Mouse (Mus musculus) gastrocnemius, postnatal 14 days (tissue): Measurements from ENCODE around the gene Sp110. TPM values are rescaled to one million over a fixed set of nuclear protein-coding genes. Genes with fewer than 3 reads are reported as not detected.
"Not testable (repeated sequence)": the region's sequence is repeated elsewhere in the genome, so short reads cannot be mapped to it uniquely, and the experiment has no call there.

Source experiments
- DNase-seq: peaks from one replicate; pipeline ENCODE4 v3.0.0; 2021; ENCODE audit warnings: mixed read lengths
- intact Hi-C: fragments of 180-260 bp; cut with DNase I; formaldehyde crosslinking; loops from one replicate; pipeline ENCODE4 v1.15.1; 2025; ENCODE audit warnings: low total_unique reads
- long read RNA-seq, 2 experiments: library from polyadenylated mRNA; stranded (forward); transcript quantifications; one replicate each; pipeline ENCODE4 v2.0.0; 2021
- total RNA-seq, 2 experiments: library from RNA; stranded (reverse); gene quantifications; 2 replicates each; pipeline ENCODE4 v1.2.3; 2021

The Sp110 gene
- under 1 TPM; 0.49 to 0.84 TPM for total RNA-seq
- long read RNA-seq, experiment 1: 0 reads
- long read RNA-seq, experiment 2: 0 reads

GRCm38 (mm10) chr1:85598271-85599012 lies at the start of gene Sp110:
Sp110 (minus strand) TSS chr1:85598817.
- DNase-seq: peak; percentile 3
- intact Hi-C loops: not testable (repeated sequence)

DNA sequence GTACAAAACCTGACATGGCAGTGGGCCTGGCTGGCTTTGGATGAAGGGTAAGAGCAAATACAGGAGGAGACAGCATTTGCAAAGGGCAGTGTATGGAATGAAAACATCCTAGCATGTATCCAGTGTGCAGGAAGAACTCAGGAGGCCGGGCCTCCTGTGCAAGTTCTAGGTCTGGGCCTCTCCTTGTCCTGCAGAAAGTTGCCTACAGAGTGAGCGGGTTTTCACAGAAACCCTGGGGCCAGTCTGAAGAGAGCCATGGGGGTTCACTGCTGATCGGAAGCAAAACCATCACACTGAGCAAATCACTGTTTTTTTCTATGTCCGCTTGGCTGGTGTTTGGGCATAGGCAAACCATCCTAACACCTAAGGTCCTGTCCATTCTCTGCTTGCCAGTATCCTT lies 39.5 kb upstream of the Sp110 start:
- intact Hi-C loops, DNase-seq: not testable (repeated sequence)

- intact Hi-C loops, DNase-seq: not testable (repeated sequence)
These were observed 38.3 kb upstream of the Sp110 start for GRCm38 (mm10) chr1:85636936-85637335.

DNA sequence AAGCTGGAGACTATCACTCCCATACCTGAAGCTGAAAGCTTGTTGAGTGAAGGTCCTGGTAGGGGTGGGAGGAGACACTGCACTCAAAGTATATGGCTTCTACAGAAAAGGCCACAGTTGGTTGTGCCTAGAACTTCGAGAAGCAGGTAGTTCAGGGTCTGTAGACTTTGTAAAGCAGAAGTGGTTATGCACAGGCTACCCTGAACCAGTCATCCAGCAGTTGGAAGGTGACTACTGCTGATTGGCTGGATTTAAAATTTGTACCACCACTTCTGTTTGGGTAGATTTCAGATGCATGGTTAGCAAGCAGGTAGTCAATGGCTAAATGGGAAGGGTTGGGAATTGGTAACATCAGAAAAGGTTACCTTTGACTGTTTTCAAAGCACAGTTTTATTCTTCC lies 20.1 kb upstream of the Sp110 start:
- intact Hi-C loops, DNase-seq: not testable (repeated sequence)

DNA sequence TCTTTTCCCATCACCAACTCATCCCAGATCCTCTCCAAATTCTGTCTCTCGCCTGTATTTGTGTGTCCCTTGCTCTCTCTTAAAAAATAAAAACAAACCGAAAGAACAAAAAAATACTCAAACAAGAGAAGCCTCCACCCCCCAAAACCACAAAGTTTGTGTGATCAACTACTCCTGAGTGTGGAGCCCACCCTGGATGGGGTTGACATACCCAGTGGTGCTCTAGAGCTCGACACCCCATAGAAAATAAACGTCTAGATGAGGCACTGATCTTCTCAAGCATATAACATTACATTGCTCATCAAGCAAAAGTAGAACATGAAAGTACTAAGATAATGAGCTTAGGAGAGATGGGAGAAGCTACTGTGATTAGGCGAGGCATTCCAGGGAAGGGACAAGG lies 18.5 kb upstream of the Sp110 start:
- DNase-seq, intact Hi-C loops: not testable (repeated sequence)

- DNase-seq: not testable (repeated sequence)
These were observed 17.2 kb upstream of the Sp110 start for GRCm38 (mm10) chr1:85615819-85616218.

GRCm38 (mm10) chr1:85615096-85615495 lies 16.5 kb upstream of the Sp110 start:
- DNase-seq, intact Hi-C loops: not testable (repeated sequence)

More at GRCm38 (mm10) chr1:85615819-85616218, 17.2 kb upstream of the Sp110 start:
- intact Hi-C loops: not testable (repeated sequence)

- intact Hi-C loops, DNase-seq: not testable (repeated sequence)
These were observed 12.0 kb upstream of the Sp110 start for GRCm38 (mm10) chr1:85610581-85610980.

- intact Hi-C loops, DNase-seq: not testable (repeated sequence)
These were observed 9.7 kb upstream of the Sp110 start for GRCm38 (mm10) chr1:85608361-85608760.

- intact Hi-C loops, DNase-seq: not testable (repeated sequence)
These were observed 5.7 kb upstream of the Sp110 start for GRCm38 (mm10) chr1:85604341-85604740.

- intact Hi-C loops, DNase-seq: not testable (repeated sequence)
These were observed 2.2 kb upstream of the Sp110 start for GRCm38 (mm10) chr1:85600794-85601193.

- DNase-seq, intact Hi-C loops: not testable (repeated sequence)
These were observed 1.5 kb upstream of the Sp110 start, which contains the start of gene Sp140 for GRCm38 (mm10) chr1:85600078-85600477. Sp140 (plus strand) TSS chr1:85600378.

- intact Hi-C loops, DNase-seq: not testable (repeated sequence)
These were observed 6.1 kb downstream of the Sp110 start for GRCm38 (mm10) chr1:85592526-85592925.

DNA sequence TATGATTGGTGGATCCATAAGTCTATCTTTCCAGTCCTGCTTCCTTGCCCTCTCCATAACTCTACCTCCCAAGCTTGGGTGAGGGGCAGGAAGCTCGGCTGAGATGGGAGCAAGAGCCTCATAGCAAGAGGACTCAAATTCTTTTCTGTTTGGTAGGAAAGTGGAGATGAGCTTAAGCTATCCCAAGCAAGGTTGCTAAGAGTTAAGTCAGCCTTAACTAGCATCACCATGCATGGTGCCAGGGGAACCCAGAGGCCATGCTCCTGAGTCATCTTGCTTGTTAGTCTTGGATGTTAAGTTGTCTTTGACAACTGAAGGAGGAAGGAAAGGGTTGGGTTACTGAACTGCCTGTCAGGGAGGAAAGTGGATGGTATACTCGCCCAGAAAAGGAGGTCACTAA lies 9.9 kb downstream of the Sp110 start:
- intact Hi-C loops, DNase-seq: not testable (repeated sequence)

GRCm38 (mm10) chr1:85581518-85581917 lies 17.1 kb downstream of the Sp110 start:
- intact Hi-C loops, DNase-seq: not testable (repeated sequence)

DNA sequence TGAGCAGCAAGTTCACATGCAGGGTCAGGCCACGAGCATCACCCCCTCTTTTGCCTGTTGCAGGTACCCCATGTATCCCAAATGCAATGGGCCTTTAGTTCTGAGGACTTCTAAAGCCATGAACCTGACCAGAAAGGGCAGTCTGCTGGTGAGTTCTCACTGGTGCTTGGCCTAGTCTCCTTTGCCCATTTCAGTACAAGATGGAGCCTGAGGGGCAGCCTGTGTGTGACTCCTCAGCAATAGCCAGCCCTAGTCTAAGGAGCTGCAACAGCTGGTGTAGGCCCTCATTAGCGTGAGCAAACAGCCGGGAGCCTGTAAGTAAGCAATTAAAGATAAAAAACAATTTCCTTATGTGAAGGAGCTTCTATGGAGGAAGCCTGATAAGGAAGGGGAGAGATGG lies 18.0 kb downstream of the Sp110 start:
- intact Hi-C loops, DNase-seq: not testable (repeated sequence)

GRCm38 (mm10) chr1:85580148-85580534 lies 18.5 kb downstream of the Sp110 start:
- intact Hi-C loops, DNase-seq: not testable (repeated sequence)

- intact Hi-C loops, DNase-seq: not testable (repeated sequence)
These were observed 19.1 kb downstream of the Sp110 start for GRCm38 (mm10) chr1:85579199-85580147.

GRCm38 (mm10) chr1:85578372-85579010 lies 20.1 kb downstream of the Sp110 start:
- intact Hi-C loops, DNase-seq: not testable (repeated sequence)
